ENCODE assay signal across 21 mouse cellular contexts in the genomic region with DNA sequence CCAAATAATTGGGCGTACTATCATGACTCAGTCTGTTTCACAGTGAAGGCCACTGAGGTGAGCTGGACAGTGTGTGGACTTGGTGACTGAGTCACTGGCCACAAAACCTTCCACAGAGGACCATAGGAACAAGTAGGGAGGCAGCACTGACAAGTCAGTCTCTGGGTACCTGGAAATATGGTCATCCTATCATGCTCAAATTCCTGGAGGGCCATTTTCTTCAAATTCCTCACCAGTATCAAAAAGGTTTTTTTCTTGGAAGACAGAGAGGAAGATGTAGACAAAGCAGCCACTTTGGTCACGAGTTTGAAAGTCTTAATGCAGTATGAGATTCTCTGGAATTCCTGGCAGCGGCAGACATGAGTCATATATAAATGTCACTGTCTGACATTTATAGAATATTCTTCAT.
DNase-seq lines count a peak whose midpoint lies in the region; ATAC-seq and TF ChIP-seq lines count a peak whose summit lies in the region.
"Had no signal": no experiment of that assay in that cellular context is flagged by ENCODE, and none has a peak within 500 bp of the region (broad histone marks: within the 10 kb centered on the region; RNA-seq: fewer than 3 reads in every experiment).

No protein-coding gene starts in this region.

- DNase-seq in heart, adult 11 months = peak; percentile 67
- DNase-seq in heart, postnatal 10 days = no peak
- DNase-seq in 3134 (ENCODE audit: extremely low read depth, insufficient read length, low spot score) = peak; percentile 68
- peak; percentile 46 for DNase-seq in 416B (ENCODE audit: low read depth)
- DNase-seq: cerebellum, adult 11 months; cerebellum, postnatal 14 days; gastrocnemius, postnatal 10 days; kidney, postnatal 10 days; liver; lung, adult 18-20 months; thymus, postnatal 4 days had no signal

- intact Hi-C loops in heart, postnatal 10 days (cut with DNase I) = loop anchor here (5.0 kb wide), 2 partner anchors 34 to 174 kb away; no protein-coding TSS in a partner anchor

- no peak overlapping the region for H3K9ac ChIP-seq in hindbrain, embryonic 16.5 days (ENCODE audit: low read depth, low read length)
- H3K9ac ChIP-seq: hindbrain, embryonic 15.5 days; neural tube, embryonic 13.5 days had no signal

- peaks cover 33% of the 10 kb centered on the region for H3K4me1 ChIP-seq in embryonic fibroblast, embryonic 13.5 days (ENCODE audit: control insufficient read depth, insufficient read depth, low read length)
- H3K4me1 ChIP-seq in hindbrain, embryonic 16.5 days (ENCODE audit: control insufficient read depth, insufficient read depth, low read depth, low read length) = no peaks in the 10 kb centered on the region
- H3K4me1 ChIP-seq: hindbrain, embryonic 15.5 days; neural tube, embryonic 13.5 days had no signal

- WGBS in hindbrain, embryonic 16.5 days = 84% methylated on average over 3 of the region's 3 CpGs

- no peak for TF ChIP-seq POLR2A in embryonic fibroblast, embryonic 13.5 days (IDR thresholded peaks at IDR 0.05; ENCODE audit: low read depth, low read length)

- H3K4me3 ChIP-seq in embryonic fibroblast, embryonic 13.5 days (ENCODE audit: insufficient read depth, low read length) = no peak overlapping the region
- H3K4me3 ChIP-seq in hindbrain, embryonic 16.5 days (ENCODE audit: low read length) = no peak overlapping the region
- H3K4me3 ChIP-seq: erythroblast, embryonic 14.5 days; hindbrain, embryonic 15.5 days; midbrain, embryonic 10.5 days; neural tube, embryonic 13.5 days had no signal

- no peak overlapping the region for H3K4me2 ChIP-seq in hindbrain, embryonic 16.5 days (ENCODE audit: low read length)
- H3K4me2 ChIP-seq: hindbrain, embryonic 15.5 days; neural tube, embryonic 13.5 days had no signal

- no peak for TF ChIP-seq CTCF in embryonic fibroblast, embryonic 13.5 days (IDR thresholded peaks at IDR 0.05; ENCODE audit: borderline replicate concordance, insufficient read depth, low read length)

- H3K9me3 ChIP-seq in hindbrain, embryonic 16.5 days (ENCODE audit: control insufficient read depth, low read length) = no peaks in the 10 kb centered on the region
- H3K9me3 ChIP-seq: hindbrain, embryonic 15.5 days; neural tube, embryonic 13.5 days had no signal

- no peaks in the 10 kb centered on the region for H3K36me3 ChIP-seq in hindbrain, embryonic 16.5 days (ENCODE audit: control insufficient read depth, insufficient read depth, low read length)
- H3K36me3 ChIP-seq: hindbrain, embryonic 15.5 days; midbrain, embryonic 10.5 days; neural tube, embryonic 13.5 days had no signal

- H3K27me3 ChIP-seq in hindbrain, embryonic 16.5 days (replicated peaks; ENCODE audit: control insufficient read depth, insufficient read depth, low read length) = no peaks in the 10 kb centered on the region
- H3K27me3 ChIP-seq: CH12.LX; hindbrain, embryonic 15.5 days; neural tube, embryonic 13.5 days had no signal

- no peak for ATAC-seq in hindbrain, embryonic 16.5 days
- no peak for ATAC-seq in monocyte, adult 5-6 weeks (replicated peaks; ENCODE audit: insufficient number of reproducible peaks, low FRiP score, low TSS enrichment, poor library complexity, severe bottlenecking)
- ATAC-seq: forebrain, embryonic 14.5 days; intestine, postnatal 0 days had no signal

- peak overlapping the region; percentile 91 for H3K27ac ChIP-seq in embryonic fibroblast, embryonic 13.5 days (ENCODE audit: insufficient read depth, low read length)
- no peak overlapping the region for H3K27ac ChIP-seq in hindbrain, embryonic 16.5 days (ENCODE audit: low read depth, low read length)
- H3K27ac ChIP-seq: hindbrain, embryonic 15.5 days; midbrain, embryonic 10.5 days; neural tube, embryonic 13.5 days had no signal

Comparison
In these comparisons a context has a peak if more than half of its experiments do, and no peak if none do; other contexts are left out.
1. DNase-seq: peak in heart, adult 11 months (single experiment), 3134 (single experiment) and 416B (single experiment); none in heart, postnatal 10 days (0 of 2).